ENCODE assay signal across 16 mouse cellular contexts in genomic region chr4:85884031-85884430, GRCm38 (mm10).
DNase-seq lines count a peak whose midpoint lies in the region; ATAC-seq and TF ChIP-seq lines count a peak whose summit lies in the region.
"Had no signal": no experiment of that assay in that cellular context is flagged by ENCODE, and none has a peak within 500 bp of the region (broad histone marks: within the 10 kb centered on the region; RNA-seq: fewer than 3 reads in every experiment).

No protein-coding gene starts in this region.

- no peak overlapping the region for H3K27ac ChIP-seq in forebrain, embryonic 14.5 days (ENCODE audit: low read depth, low read length)
- H3K27ac ChIP-seq in forebrain, embryonic 16.5 days (ENCODE audit: low read length) = no peak overlapping the region
- H3K27ac ChIP-seq in kidney, embryonic 16.5 days (ENCODE audit: low read length) = no peak overlapping the region
- peak overlapping the region; percentile 22; the same call in 1 of the 2 replicates for H3K27ac ChIP-seq in lung, embryonic 16.5 days (ENCODE audit: low read length)
- H3K27ac ChIP-seq in midbrain, embryonic 13.5 days = no peak overlapping the region
- H3K27ac ChIP-seq in layer of hippocampus, adult 2 months = no peak overlapping the region
- no peak overlapping the region for H3K27ac ChIP-seq in heart, adult 2 months
- H3K27ac ChIP-seq: heart, embryonic 15.5 days; hindbrain, embryonic 14.5 days; limb, embryonic 15.5 days; neural tube, embryonic 15.5 days had no signal

- ATAC-seq in forebrain, embryonic 14.5 days = no peak
- no peak for ATAC-seq in forebrain, embryonic 16.5 days
- peak; percentile 35; the same call in 1 of the 2 replicates for ATAC-seq in kidney, embryonic 16.5 days (ENCODE audit: low FRiP score, low TSS enrichment)
- ATAC-seq in lung, embryonic 16.5 days (ENCODE audit: low read depth) = peak; percentile 68
- ATAC-seq in midbrain, embryonic 13.5 days = no peak

- H3K9me3 ChIP-seq in forebrain, embryonic 14.5 days (replicated peaks; ENCODE audit: control insufficient read depth, low read length) = no peaks in the 10 kb centered on the region
- H3K9me3 ChIP-seq in forebrain, embryonic 16.5 days (ENCODE audit: control insufficient read depth, low read length) = no peaks in the 10 kb centered on the region
- no peaks in the 10 kb centered on the region for H3K9me3 ChIP-seq in kidney, embryonic 16.5 days (ENCODE audit: low read length)
- H3K9me3 ChIP-seq in lung, embryonic 16.5 days (ENCODE audit: control insufficient read depth, low read length) = no peaks in the 10 kb centered on the region
- no peaks in the 10 kb centered on the region for H3K9me3 ChIP-seq in midbrain, embryonic 13.5 days
- H3K9me3 ChIP-seq: heart, embryonic 15.5 days; limb, embryonic 15.5 days; neural tube, embryonic 15.5 days had no signal

- WGBS in forebrain, embryonic 14.5 days = 85% methylated on average over 4 of the region's 4 CpGs
- 61% methylated on average over 4 of the region's 4 CpGs for WGBS in forebrain, embryonic 16.5 days
- 57% methylated on average over 4 of the region's 4 CpGs for WGBS in kidney, embryonic 16.5 days
- 19% methylated on average over 4 of the region's 4 CpGs for WGBS in lung, embryonic 16.5 days
- 93% methylated on average over 4 of the region's 4 CpGs for WGBS in midbrain, embryonic 13.5 days
- 34% methylated on average over 4 of the region's 4 CpGs for WGBS in heart, adult 2 months

- TF ChIP-seq POLR2A in heart, adult 2 months (IDR thresholded peaks at IDR 0.05; ENCODE audit: insufficient read depth, low read depth, low read length) = no peak

- peak; percentile 19 for DNase-seq in forebrain, embryonic 14.5 days (ENCODE audit: low spot score)
- peak; percentile 5 for DNase-seq in brain, adult 2 months (ENCODE audit: low read depth, low spot score)
- no peak for DNase-seq in layer of hippocampus, adult 2 months (ENCODE audit: low spot score in 2 of 2)
- DNase-seq in heart, adult 2 months = no peak
- DNase-seq: B cell, adult 2 months; cerebellum, adult 2 months; gastrocnemius, postnatal 36 days; right cerebral cortex, postnatal 14 days had no signal

- no peaks in the 10 kb centered on the region for H3K4me1 ChIP-seq in forebrain, embryonic 14.5 days (ENCODE audit: control insufficient read depth, insufficient read depth, low read length)
- no peaks in the 10 kb centered on the region for H3K4me1 ChIP-seq in forebrain, embryonic 16.5 days (replicated peaks; ENCODE audit: control insufficient read depth, insufficient read depth, low read length)
- H3K4me1 ChIP-seq in kidney, embryonic 16.5 days (ENCODE audit: insufficient read depth, low read length) = no peaks in the 10 kb centered on the region
- H3K4me1 ChIP-seq in lung, embryonic 16.5 days (replicated peaks; ENCODE audit: control insufficient read depth, insufficient read depth, low read length) = peaks cover 7% of the 10 kb centered on the region; the same call in 1 of the 2 replicates
- no peaks in the 10 kb centered on the region for H3K4me1 ChIP-seq in midbrain, embryonic 13.5 days (replicated peaks)
- H3K4me1 ChIP-seq in heart, adult 2 months (ENCODE audit: control insufficient read depth, insufficient read depth, low read length) = no peaks in the 10 kb centered on the region
- H3K4me1 ChIP-seq: heart, embryonic 15.5 days; neural tube, embryonic 15.5 days had no signal

- intact Hi-C loops in heart, adult 2 months (cut with DNase I) = no loop called here

- no peak overlapping the region for H3K4me2 ChIP-seq in forebrain, embryonic 14.5 days (ENCODE audit: low read length)
- no peak overlapping the region for H3K4me2 ChIP-seq in forebrain, embryonic 16.5 days (ENCODE audit: low read length)
- no peak overlapping the region for H3K4me2 ChIP-seq in kidney, embryonic 16.5 days (replicated peaks; ENCODE audit: low read depth, low read length)
- H3K4me2 ChIP-seq in lung, embryonic 16.5 days (ENCODE audit: low read depth, low read length) = no peak overlapping the region
- no peak overlapping the region for H3K4me2 ChIP-seq in midbrain, embryonic 13.5 days (replicated peaks)
- H3K4me2 ChIP-seq: heart, embryonic 15.5 days; hindbrain, embryonic 14.5 days; limb, embryonic 15.5 days; neural tube, embryonic 15.5 days had no signal

- no peaks in the 10 kb centered on the region for H3K36me3 ChIP-seq in forebrain, embryonic 14.5 days (ENCODE audit: control insufficient read depth, insufficient read depth, low read length)
- H3K36me3 ChIP-seq in forebrain, embryonic 16.5 days (ENCODE audit: control insufficient read depth, insufficient read depth) = no peaks in the 10 kb centered on the region
- no peaks in the 10 kb centered on the region for H3K36me3 ChIP-seq in kidney, embryonic 16.5 days (ENCODE audit: insufficient read depth, low read length)
- H3K36me3 ChIP-seq in lung, embryonic 16.5 days (ENCODE audit: control insufficient read depth, insufficient read depth, low read length) = no peaks in the 10 kb centered on the region
- H3K36me3 ChIP-seq in midbrain, embryonic 13.5 days = no peaks in the 10 kb centered on the region
- H3K36me3 ChIP-seq in heart, adult 2 months (ENCODE audit: control insufficient read depth, insufficient read depth, low read length) = no peaks in the 10 kb centered on the region
- H3K36me3 ChIP-seq: heart, embryonic 15.5 days; limb, embryonic 15.5 days; neural tube, embryonic 15.5 days had no signal

- H3K4me3 ChIP-seq in forebrain, embryonic 14.5 days (ENCODE audit: low read depth, low read length) = no peak overlapping the region
- no peak overlapping the region for H3K4me3 ChIP-seq in forebrain, embryonic 16.5 days (replicated peaks; ENCODE audit: low read length)
- no peak overlapping the region for H3K4me3 ChIP-seq in kidney, embryonic 16.5 days (ENCODE audit: low read length)
- no peak overlapping the region for H3K4me3 ChIP-seq in lung, embryonic 16.5 days (ENCODE audit: low read length)
- H3K4me3 ChIP-seq in midbrain, embryonic 13.5 days (replicated peaks) = no peak overlapping the region
- H3K4me3 ChIP-seq in layer of hippocampus, adult 2 months = no peak overlapping the region
- H3K4me3 ChIP-seq in heart, adult 2 months = no peak overlapping the region
- H3K4me3 ChIP-seq: heart, embryonic 15.5 days; limb, embryonic 15.5 days; neural tube, embryonic 15.5 days had no signal

- H3K79me2 ChIP-seq in heart, adult 2 months (replicated peaks; ENCODE audit: control insufficient read depth, insufficient read depth, low read length) = no peaks in the 10 kb centered on the region

- no peaks in the 10 kb centered on the region for H3K27me3 ChIP-seq in forebrain, embryonic 14.5 days (replicated peaks; ENCODE audit: control insufficient read depth, insufficient read depth, low read length)
- no peaks in the 10 kb centered on the region; the same call in 1 of the 2 replicates for H3K27me3 ChIP-seq in forebrain, embryonic 16.5 days (replicated peaks; ENCODE audit: control insufficient read depth, insufficient read depth, low read length)
- H3K27me3 ChIP-seq in kidney, embryonic 16.5 days (ENCODE audit: insufficient read depth, low read length) = no peaks in the 10 kb centered on the region
- H3K27me3 ChIP-seq in lung, embryonic 16.5 days (ENCODE audit: control insufficient read depth, insufficient read depth, low read depth, low read length) = no peaks in the 10 kb centered on the region
- no peaks in the 10 kb centered on the region for H3K27me3 ChIP-seq in midbrain, embryonic 13.5 days
- H3K27me3 ChIP-seq in heart, adult 2 months (ENCODE audit: control insufficient read depth, insufficient read depth, low read length) = no peaks in the 10 kb centered on the region
- H3K27me3 ChIP-seq: heart, embryonic 15.5 days; limb, embryonic 15.5 days; neural tube, embryonic 15.5 days had no signal

- no peak for TF ChIP-seq EP300 in heart, adult 2 months (IDR thresholded peaks at IDR 0.05; ENCODE audit: insufficient read depth, low read depth, low read length)

- TF ChIP-seq CTCF in layer of hippocampus, adult 2 months (conservative IDR thresholded peaks at IDR 0.05) = no peak
- no peak for TF ChIP-seq CTCF in heart, adult 2 months (IDR thresholded peaks at IDR 0.05)

- no peak overlapping the region for H3K9ac ChIP-seq in forebrain, embryonic 14.5 days (ENCODE audit: low read length)
- no peak overlapping the region for H3K9ac ChIP-seq in forebrain, embryonic 16.5 days (replicated peaks; ENCODE audit: low read depth, low read length)
- H3K9ac ChIP-seq in kidney, embryonic 16.5 days (replicated peaks; ENCODE audit: low read length) = no peak overlapping the region
- H3K9ac ChIP-seq in lung, embryonic 16.5 days (ENCODE audit: low read length) = no peak overlapping the region
- no peak overlapping the region for H3K9ac ChIP-seq in midbrain, embryonic 13.5 days (replicated peaks)
- no peak overlapping the region for H3K9ac ChIP-seq in heart, adult 2 months (ENCODE audit: low read depth, low read length)
- H3K9ac ChIP-seq: heart, embryonic 15.5 days; hindbrain, embryonic 14.5 days; limb, embryonic 15.5 days; neural tube, embryonic 15.5 days had no signal

Comparison
In these comparisons a context has a peak if more than half of its experiments do, and no peak if none do; other contexts are left out.
1. ATAC-seq: peak in kidney, embryonic 16.5 days (single experiment) and lung, embryonic 16.5 days (single experiment); none in forebrain, embryonic 14.5 days (single experiment), forebrain, embryonic 16.5 days (single experiment) and midbrain, embryonic 13.5 days (single experiment).
2. DNase-seq: peak in forebrain, embryonic 14.5 days (single experiment) and brain, adult 2 months (single experiment); none in layer of hippocampus, adult 2 months (0 of 2) and heart, adult 2 months (0 of 2).